Mouse (Mus musculus): ENCODE measurements around the gene Gk2. TPM values are rescaled to one million over a fixed set of nuclear protein-coding genes. Genes with fewer than 3 reads are reported as not detected.

The Gk2 gene
- polyA plus RNA-seq (2012): not detected in 2 replicates

- H3K27me3 ChIP-seq (ENCODE audit: control insufficient read depth): no peaks in the 10 kb centered on the region
- H3K4me3 ChIP-seq (replicated peaks): no peak within 1 kb of the TSS
- peaks cover 18% of the 10 kb centered on the region for H3K9me3 ChIP-seq (ENCODE audit: control insufficient read depth, low read length)
- TF ChIP-seq GATA1 (IDR thresholded peaks at IDR 0.05; ENCODE audit: low read length): no peak
- TF ChIP-seq TAL1 (IDR thresholded peaks at IDR 0.05; ENCODE audit: low read length): no peak
- H3K36me3 ChIP-seq (ENCODE audit: control insufficient read depth): no peaks in the 10 kb centered on the region
- no peaks in the 10 kb centered on the region for H3K4me1 ChIP-seq (ENCODE audit: control insufficient read depth)
These were observed at the start of gene Gk2 for GRCm38 (mm10) chr5:97456816-97457215. TSS of gene Gk2 (minus strand) at chr5:97457021.

- no peak for TF ChIP-seq TAL1 (IDR thresholded peaks at IDR 0.05; ENCODE audit: low read length)
- TF ChIP-seq GATA1 (IDR thresholded peaks at IDR 0.05; ENCODE audit: low read length): no peak
- no peaks in the 10 kb centered on the region for H3K27me3 ChIP-seq (ENCODE audit: control insufficient read depth)
- H3K4me1 ChIP-seq (ENCODE audit: control insufficient read depth): no peaks in the 10 kb centered on the region
- H3K4me3 ChIP-seq (replicated peaks): no peak overlapping the region
- H3K9me3 ChIP-seq (ENCODE audit: control insufficient read depth, low read length): no peaks in the 10 kb centered on the region
- H3K36me3 ChIP-seq (ENCODE audit: control insufficient read depth): no peaks in the 10 kb centered on the region
These were observed 41.2 kb upstream of the Gk2 start for GRCm38 (mm10) chr5:97498041-97498440.

GRCm38 (mm10) chr5:97495488-97496092 is 38.8 kb upstream of the Gk2 start:
- Histone ChIP-seq H3K9me3 (ENCODE audit: control insufficient read depth, low read length) (0 out of 2 replicates have a peak, but pooled peaks cover 3% of the 10 kb centered on the region), H3K27me3 (ENCODE audit: control insufficient read depth) (no peaks in the 10 kb centered on the region), H3K36me3 (ENCODE audit: control insufficient read depth) (no peaks in the 10 kb centered on the region), H3K4me3 (replicated peaks) (no peak overlapping the region), H3K4me1 (ENCODE audit: control insufficient read depth) (no peaks in the 10 kb centered on the region)
- no peak for TF ChIP-seq GATA1 (IDR thresholded peaks at IDR 0.05; ENCODE audit: low read length)
- no peak for TF ChIP-seq TAL1 (IDR thresholded peaks at IDR 0.05; ENCODE audit: low read length)

- H3K27me3 ChIP-seq (ENCODE audit: control insufficient read depth): no peaks in the 10 kb centered on the region
- no peaks in the 10 kb centered on the region for H3K4me1 ChIP-seq (ENCODE audit: control insufficient read depth)
- no peak overlapping the region for H3K4me3 ChIP-seq (replicated peaks)
- 0 out of 2 replicates have a peak, but pooled peaks cover 3% of the 10 kb centered on the region for H3K9me3 ChIP-seq (ENCODE audit: control insufficient read depth, low read length)
- H3K36me3 ChIP-seq (ENCODE audit: control insufficient read depth): no peaks in the 10 kb centered on the region
- TF ChIP-seq GATA1 (IDR thresholded peaks at IDR 0.05; ENCODE audit: low read length): no peak
- TF ChIP-seq TAL1 (IDR thresholded peaks at IDR 0.05; ENCODE audit: low read length): no peak
These were observed 36.6 kb upstream of the Gk2 start for GRCm38 (mm10) chr5:97493421-97493820.

GRCm38 (mm10) chr5:97486141-97486540 is 29.3 kb upstream of the Gk2 start:
- Histone ChIP-seq H3K4me3 (replicated peaks) (no peak overlapping the region), H3K27me3 (ENCODE audit: control insufficient read depth) (no peaks in the 10 kb centered on the region), H3K9me3 (ENCODE audit: control insufficient read depth, low read length) (peaks cover 6% of the 10 kb centered on the region), H3K36me3 (ENCODE audit: control insufficient read depth) (no peaks in the 10 kb centered on the region), H3K4me1 (ENCODE audit: control insufficient read depth) (no peaks in the 10 kb centered on the region)
- TF ChIP-seq TAL1 (IDR thresholded peaks at IDR 0.05; ENCODE audit: low read length) (no peak), GATA1 (IDR thresholded peaks at IDR 0.05; ENCODE audit: low read length) (no peak)

- peaks cover 7% of the 10 kb centered on the region for H3K9me3 ChIP-seq (ENCODE audit: control insufficient read depth, low read length)
- H3K4me1 ChIP-seq (ENCODE audit: control insufficient read depth): no peaks in the 10 kb centered on the region
- no peaks in the 10 kb centered on the region for H3K27me3 ChIP-seq (ENCODE audit: control insufficient read depth)
- no peak overlapping the region for H3K4me3 ChIP-seq (replicated peaks)
- TF ChIP-seq TAL1 (IDR thresholded peaks at IDR 0.05; ENCODE audit: low read length) (no peak), GATA1 (IDR thresholded peaks at IDR 0.05; ENCODE audit: low read length) (no peak)
- no peaks in the 10 kb centered on the region for H3K36me3 ChIP-seq (ENCODE audit: control insufficient read depth)
These were observed 23.2 kb upstream of the Gk2 start for GRCm38 (mm10) chr5:97479991-97480390.

- no peaks in the 10 kb centered on the region for H3K27me3 ChIP-seq (ENCODE audit: control insufficient read depth)
- H3K36me3 ChIP-seq (ENCODE audit: control insufficient read depth): no peaks in the 10 kb centered on the region
- no peaks in the 10 kb centered on the region for H3K4me1 ChIP-seq (ENCODE audit: control insufficient read depth)
- no peak overlapping the region for H3K4me3 ChIP-seq (replicated peaks)
- peaks cover 4% of the 10 kb centered on the region; the same call in 1 of the 2 replicates for H3K9me3 ChIP-seq (ENCODE audit: control insufficient read depth, low read length)
- TF ChIP-seq TAL1 (IDR thresholded peaks at IDR 0.05; ENCODE audit: low read length): no peak
- no peak for TF ChIP-seq GATA1 (IDR thresholded peaks at IDR 0.05; ENCODE audit: low read length)
These were observed 10.4 kb upstream of the Gk2 start for GRCm38 (mm10) chr5:97467246-97467645.

- no peaks in the 10 kb centered on the region for H3K36me3 ChIP-seq (ENCODE audit: control insufficient read depth)
- no peaks in the 10 kb centered on the region for H3K4me1 ChIP-seq (ENCODE audit: control insufficient read depth)
- no peaks in the 10 kb centered on the region for H3K27me3 ChIP-seq (ENCODE audit: control insufficient read depth)
- peaks cover 4% of the 10 kb centered on the region; the same call in 1 of the 2 replicates for H3K9me3 ChIP-seq (ENCODE audit: control insufficient read depth, low read length)
- TF ChIP-seq GATA1 (IDR thresholded peaks at IDR 0.05; ENCODE audit: low read length) (no peak), TAL1 (IDR thresholded peaks at IDR 0.05; ENCODE audit: low read length) (no peak)
- H3K4me3 ChIP-seq (replicated peaks): no peak overlapping the region
These were observed 9.8 kb upstream of the Gk2 start for GRCm38 (mm10) chr5:97466430-97467158.

GRCm38 (mm10) chr5:97465956-97466355 is 9.1 kb upstream of the Gk2 start:
- H3K9me3 ChIP-seq (ENCODE audit: control insufficient read depth, low read length): peaks cover 4% of the 10 kb centered on the region; the same call in 1 of the 2 replicates
- H3K36me3 ChIP-seq (ENCODE audit: control insufficient read depth): no peaks in the 10 kb centered on the region
- TF ChIP-seq GATA1 (IDR thresholded peaks at IDR 0.05; ENCODE audit: low read length) (no peak), TAL1 (IDR thresholded peaks at IDR 0.05; ENCODE audit: low read length) (no peak)
- H3K4me1 ChIP-seq (ENCODE audit: control insufficient read depth): no peaks in the 10 kb centered on the region
- no peak overlapping the region for H3K4me3 ChIP-seq (replicated peaks)
- no peaks in the 10 kb centered on the region for H3K27me3 ChIP-seq (ENCODE audit: control insufficient read depth)

Measured in erythroblast, embryonic 14.5 days (primary cell).